Mouse (Mus musculus): Measurements from ENCODE around the gene Cerk. TPM values are rescaled to one million over a fixed set of nuclear protein-coding genes. Genes with fewer than 3 reads are reported as not detected.
"Not testable (repeated sequence)": the region's sequence is repeated elsewhere in the genome, so short reads cannot be mapped to it uniquely, and the experiment has no call there.

The Cerk gene
- total RNA-seq, 2 experiments from 2014 or later = 40.4 to 45.9 TPM

- intact Hi-C loops (cut with DNase I) = loop anchor here (10.0 kb wide), 1 partner anchor 159 kb away; the partner anchor contains the start of gene Gramd4
Measured at GRCm38 (mm10) chr15:86213753-86214548, 28.0 kb upstream of the Cerk start, which contains the start of gene Tbc1d22a. Gene Tbc1d22a, plus strand, starts transcription at chr15:86214459.

DNA sequence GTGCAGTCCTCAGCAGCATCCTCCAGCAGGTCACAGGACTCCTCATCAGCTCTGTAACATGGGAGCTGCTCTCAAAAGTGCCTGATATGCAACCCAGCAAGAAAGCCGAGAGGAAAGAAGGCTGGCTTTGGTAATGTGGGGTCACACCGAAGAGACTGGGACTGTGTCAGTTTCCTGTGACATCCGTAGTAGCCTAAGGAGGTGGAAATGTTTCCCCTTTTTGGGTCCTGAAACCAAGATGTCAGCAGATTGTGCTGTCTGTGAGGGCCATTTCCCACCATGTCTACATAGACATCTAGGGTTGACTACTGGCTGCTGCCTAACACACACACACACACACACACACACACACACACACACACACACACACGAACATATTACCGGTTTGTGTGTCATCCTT is 26.3 kb upstream of the Cerk start:
- intact Hi-C loops (cut with DNase I) = loop anchor here (10.0 kb wide), 1 partner anchor 157 kb away; the partner anchor contains the start of gene Gramd4
- DNase-seq = not testable (repeated sequence)

More at GRCm38 (mm10) chr15:86213753-86214548, 28.0 kb upstream of the Cerk start, which contains the start of gene Tbc1d22a:
- peak; percentile 95 to 97 for DNase-seq

GRCm38 (mm10) chr15:86206385-86206784 is 20.4 kb upstream of the Cerk start:
- DNase-seq = peak in 1 of 2 experiments; percentile 46

GRCm38 (mm10) chr15:86205300-86205699 is 19.4 kb upstream of the Cerk start:
- DNase-seq = peak; percentile 65 to 77
- intact Hi-C loops (cut with DNase I) = loop anchor here (2.0 kb wide), 1 partner anchor 16 kb away; no protein-coding TSS in a partner anchor

More at GRCm38 (mm10) chr15:86206385-86206784, 20.4 kb upstream of the Cerk start:
- intact Hi-C loops (cut with DNase I) = no loop called here

DNA sequence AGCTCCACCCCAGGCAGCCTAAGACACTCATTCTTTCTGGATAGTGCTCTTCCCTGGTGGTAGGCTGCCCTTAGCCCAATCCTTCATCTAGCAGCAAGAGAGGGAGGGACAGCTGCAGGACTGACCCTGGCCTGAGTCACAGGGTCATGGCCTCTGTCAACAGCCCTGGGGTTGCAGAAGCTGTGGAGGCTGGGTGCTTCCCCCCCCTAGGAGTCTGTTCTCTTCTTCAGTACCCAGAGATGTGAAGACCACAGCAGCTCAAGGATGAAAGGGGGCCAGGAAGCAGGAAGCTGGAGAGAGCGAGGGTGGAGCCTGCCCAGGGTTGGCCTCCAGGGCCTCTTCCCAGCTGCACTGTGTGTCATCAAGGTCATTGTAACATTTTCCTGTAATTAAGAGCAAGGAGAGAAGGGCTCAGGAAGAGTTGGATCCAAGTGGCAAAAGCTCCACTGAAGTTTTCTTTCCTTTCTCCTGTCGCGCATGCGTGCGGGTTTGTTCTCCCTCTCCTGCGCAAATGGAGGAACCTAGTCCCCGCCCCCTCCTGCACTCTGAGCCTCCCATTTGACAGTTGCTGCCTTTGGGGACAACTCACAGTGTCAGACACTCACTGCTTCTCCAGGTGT is 18.1 kb upstream of the Cerk start:
- peak; percentile 58 to 67 for DNase-seq
- intact Hi-C loops (cut with DNase I) = loop anchor here (2.0 kb wide), 1 partner anchor 15 kb away; no protein-coding TSS in a partner anchor

- intact Hi-C loops (cut with DNase I) = no loop called here
- no peak for DNase-seq
Measured at GRCm38 (mm10) chr15:86203292-86203793, 17.4 kb upstream of the Cerk start.

GRCm38 (mm10) chr15:86202640-86203039 is 16.7 kb upstream of the Cerk start:
- intact Hi-C loops (cut with DNase I) = no loop called here
- peak in 1 of 2 experiments; percentile 41 for DNase-seq

DNA sequence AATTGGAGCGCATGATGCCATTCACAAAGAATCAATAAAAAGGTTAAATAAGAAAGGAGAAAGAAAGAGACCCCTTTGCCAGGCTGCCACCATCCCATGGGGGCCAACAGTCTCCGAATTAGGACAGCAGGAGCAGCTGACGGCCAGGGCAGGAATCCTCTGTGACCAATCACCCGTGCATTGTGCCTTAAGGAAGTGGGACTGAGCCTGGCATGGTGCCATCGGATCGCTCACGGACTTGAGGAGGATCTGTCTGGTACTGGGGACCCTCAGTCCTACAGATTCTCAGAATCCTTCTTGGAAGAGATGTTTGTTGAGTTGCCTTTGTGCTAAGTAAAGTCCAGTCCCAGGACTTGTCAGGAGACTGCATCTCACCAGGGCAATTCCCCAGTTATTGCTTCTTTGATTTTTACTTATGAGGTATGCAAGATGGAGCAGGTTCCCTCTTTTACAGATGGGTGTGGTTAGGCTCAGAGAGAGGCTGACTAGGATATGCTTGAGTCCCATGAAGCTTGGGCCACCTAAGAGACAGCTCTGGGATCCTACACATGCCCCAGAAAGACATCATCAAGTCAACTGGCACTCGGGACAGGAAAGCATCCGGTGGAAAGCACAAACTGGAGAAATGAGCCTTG is 15.9 kb upstream of the Cerk start:
- DNase-seq = no peak
- intact Hi-C loops (cut with DNase I) = no loop called here

GRCm38 (mm10) chr15:86201095-86201494 is 15.2 kb upstream of the Cerk start:
- peak in 1 of 2 experiments; percentile 47 for DNase-seq
- intact Hi-C loops (cut with DNase I) = no loop called here

DNA sequence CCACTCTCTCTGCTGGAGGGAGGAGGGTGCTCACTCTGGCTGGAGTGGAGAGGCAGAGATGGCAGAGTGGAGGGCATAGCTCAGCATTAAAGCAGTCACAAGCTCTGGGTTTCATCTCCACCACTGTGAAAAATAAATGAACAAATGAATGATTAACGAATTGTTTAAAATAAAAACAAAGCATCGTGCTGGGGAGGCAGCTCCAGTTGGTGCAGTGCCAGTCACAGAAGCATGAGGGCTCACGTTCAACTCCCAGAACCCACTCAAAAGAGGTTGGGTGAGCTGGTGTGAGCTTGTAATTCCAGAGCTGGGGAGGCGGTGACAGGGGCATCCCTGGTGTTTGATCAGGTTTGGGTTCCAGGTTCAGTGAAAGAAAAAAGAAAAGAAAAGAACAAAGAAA is 14.2 kb upstream of the Cerk start:
- intact Hi-C loops (cut with DNase I) = no loop called here

GRCm38 (mm10) chr15:86199482-86199881 is 13.5 kb upstream of the Cerk start:
- intact Hi-C loops (cut with DNase I) = no loop called here
- no peak for DNase-seq

More for the DNA sequence above, 14.2 kb upstream of the Cerk start:
- DNase-seq = no peak

DNA sequence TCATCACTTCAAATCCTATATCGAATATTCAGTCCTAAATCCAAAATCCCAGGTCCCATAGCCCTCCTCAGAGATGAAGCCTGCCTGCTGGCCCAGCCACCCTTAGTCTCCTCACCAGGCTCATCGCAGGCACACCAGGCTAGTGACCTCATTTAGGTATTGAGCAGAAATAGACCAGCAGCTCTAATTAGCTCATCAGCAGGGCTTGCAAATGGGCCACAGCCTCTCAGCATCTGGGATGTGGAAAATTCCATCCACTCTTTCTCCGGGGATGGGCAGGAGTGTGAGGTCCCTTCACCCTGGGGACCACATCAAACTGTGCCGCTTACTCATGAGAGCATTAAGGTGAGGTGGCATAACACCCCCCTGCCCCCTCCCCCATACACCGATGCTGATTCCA is 13.1 kb upstream of the Cerk start:
- intact Hi-C loops (cut with DNase I) = no loop called here
- no peak for DNase-seq

DNA sequence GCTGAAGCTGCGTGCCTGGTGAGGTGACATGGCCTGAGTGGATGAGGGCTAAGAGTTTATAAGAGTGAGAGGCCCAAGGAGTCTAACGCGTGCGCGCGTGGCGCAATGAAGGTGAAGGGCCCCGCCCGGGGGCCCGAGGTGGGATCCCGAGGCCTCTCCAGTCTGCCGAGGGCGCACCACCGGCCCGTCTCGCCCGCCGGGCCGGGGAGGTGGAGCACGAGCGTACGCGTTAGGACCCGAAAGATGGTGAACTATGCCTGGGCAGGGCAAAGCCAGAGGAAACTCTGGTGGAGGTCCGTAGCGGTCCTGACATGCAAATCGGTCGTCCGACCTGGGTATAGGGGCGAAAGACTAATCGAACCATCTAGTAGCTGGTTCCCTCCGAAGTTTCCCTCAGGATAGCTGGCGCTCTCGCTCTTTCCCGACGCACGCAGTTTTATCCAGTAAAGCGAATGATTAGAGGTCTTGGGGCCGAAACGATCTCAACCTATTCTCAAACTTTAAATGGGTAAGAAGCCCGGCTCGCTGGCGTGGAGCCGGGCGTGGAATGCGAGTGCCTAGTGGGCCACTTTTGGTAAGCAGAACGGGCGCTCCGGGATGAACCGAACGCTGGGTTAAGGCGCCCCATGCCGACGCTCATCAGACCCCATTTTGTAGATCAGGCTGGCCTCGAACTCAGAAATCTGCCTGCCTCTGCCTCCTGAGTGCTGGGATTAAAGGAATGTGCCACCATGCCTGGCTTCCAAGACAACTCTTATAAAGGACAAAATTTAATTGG is 8.9 kb upstream of the Cerk start:
- DNase-seq; intact Hi-C loops (cut with DNase I): not testable (repeated sequence)

GRCm38 (mm10) chr15:86191933-86192332 is 6.0 kb upstream of the Cerk start:
- intact Hi-C loops (cut with DNase I) = no loop called here
- no peak for DNase-seq

DNA sequence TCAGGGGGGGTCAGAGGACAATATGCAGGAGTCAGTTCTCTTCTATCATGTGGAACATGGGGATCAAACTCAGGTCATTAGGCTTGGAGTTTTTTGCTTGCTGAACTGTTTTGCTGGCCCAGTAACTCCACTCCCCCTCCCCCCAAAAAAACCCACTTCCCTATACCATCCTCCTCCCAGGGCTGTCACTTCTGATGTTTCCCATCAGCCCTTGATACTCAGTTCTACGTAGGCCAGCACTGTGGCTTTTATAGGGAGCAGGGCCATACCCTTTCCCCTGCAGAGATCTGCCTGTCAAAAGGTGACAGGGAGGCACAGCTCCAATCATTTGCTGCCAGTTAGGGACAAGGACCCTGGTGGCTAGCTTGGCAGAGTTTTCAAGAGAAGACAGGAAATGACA is 5.6 kb upstream of the Cerk start:
- DNase-seq = no peak
- intact Hi-C loops (cut with DNase I) = no loop called here

- no peak for DNase-seq
- intact Hi-C loops (cut with DNase I) = no loop called here
Measured at GRCm38 (mm10) chr15:86190387-86190786, 4.4 kb upstream of the Cerk start.

DNA sequence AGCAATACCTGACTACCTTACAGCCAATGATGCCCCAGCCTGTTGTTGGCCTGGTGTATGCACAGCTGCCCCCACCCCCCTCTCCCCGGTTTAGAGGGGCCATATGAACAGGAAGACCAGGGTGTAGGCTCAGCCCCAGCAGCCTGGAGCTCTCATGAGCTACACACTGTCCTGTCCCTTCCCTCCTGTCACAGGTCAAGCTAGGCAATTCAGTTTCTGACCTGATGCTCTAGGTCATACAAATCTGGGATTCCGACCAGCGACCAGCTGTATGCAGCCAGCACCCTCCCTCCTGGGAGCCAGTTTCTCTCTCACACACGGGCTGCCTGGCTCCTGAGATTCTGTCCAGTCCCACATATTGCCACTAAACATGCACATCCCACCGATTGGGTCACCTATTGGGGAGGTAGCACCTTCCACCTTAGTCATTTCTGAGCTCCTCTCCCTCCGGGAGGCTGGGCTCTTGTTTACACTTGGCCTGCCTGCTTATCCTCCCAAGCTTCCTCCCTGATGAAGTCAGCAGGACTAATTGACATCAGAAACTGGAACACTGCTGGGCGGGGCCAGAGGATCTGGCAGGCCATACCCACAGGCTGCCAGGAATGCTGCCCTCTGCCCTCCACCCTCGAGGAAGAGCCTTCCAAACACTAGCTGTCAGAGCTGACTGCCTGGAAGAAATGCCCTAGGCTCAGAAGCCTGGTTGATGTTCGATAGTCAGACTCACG is 3.0 kb upstream of the Cerk start:
- DNase-seq = peak; percentile 88 to 92
- intact Hi-C loops (cut with DNase I) = loop anchor here (2.0 kb wide), 1 partner anchor 16 kb away; no protein-coding TSS in a partner anchor

DNA sequence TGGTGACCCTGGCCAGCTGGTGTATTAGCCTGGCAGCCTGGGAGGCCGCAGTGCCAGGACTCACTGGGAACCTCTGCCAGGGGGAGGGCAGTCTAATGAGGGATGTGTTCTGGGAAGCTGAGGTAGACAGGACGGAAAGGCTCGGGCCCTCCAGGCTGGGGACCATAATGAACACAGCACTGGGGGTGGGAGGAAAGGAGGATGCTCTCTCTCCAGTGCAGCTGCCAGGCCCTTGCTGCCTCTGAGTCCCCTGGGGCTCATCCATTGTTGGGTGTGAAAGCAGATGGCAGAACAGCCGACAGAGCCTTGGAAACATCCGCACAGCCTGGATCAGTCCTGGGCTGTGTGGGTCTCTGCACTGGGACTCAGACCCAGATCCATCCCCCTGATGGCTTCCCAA is 2.2 kb upstream of the Cerk start:
- DNase-seq = peak in 1 of 2 experiments; percentile 58
- intact Hi-C loops (cut with DNase I) = loop anchor here (2.0 kb wide), 1 partner anchor 17 kb away; no protein-coding TSS in a partner anchor

DNA sequence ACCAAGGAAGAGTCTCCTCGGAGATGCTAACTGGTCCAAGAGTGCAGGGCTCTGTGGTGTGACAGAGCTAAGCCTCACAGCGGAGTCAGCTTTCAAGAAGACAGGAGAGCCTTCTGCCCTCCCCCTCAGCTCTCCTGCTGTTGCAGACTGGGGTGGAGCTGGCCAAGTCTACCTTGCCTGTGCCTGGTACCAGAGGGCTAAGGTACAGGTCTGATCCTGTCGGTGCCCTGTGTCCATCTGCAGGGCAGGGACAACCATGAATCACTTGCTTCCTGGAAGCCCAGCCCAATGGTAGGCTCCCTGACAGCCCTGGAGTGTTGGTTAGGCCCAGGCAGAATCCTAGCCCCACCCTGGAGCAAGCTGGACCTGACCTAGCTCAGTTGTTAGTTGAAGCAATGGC is 745 bp upstream of the Cerk start:
- DNase-seq = no peak
- intact Hi-C loops (cut with DNase I) = loop anchor here (2.0 kb wide), 1 partner anchor 42 kb away; no protein-coding TSS in a partner anchor

Data from heart, postnatal 10 days (tissue).